Mouse (Mus musculus): ENCODE measurements at regions not wholly inside any gene's neighbourhood (a gene's known extent, or its start where the extent isn't known, plus 50 kb on each side); places are given as distances from the start of the nearest gene placed in this dataset.

- H3K4me2 ChIP-seq (replicated peaks; ENCODE audit: low read depth, low read length): no peak overlapping the region
- no peak overlapping the region for H3K27ac ChIP-seq (ENCODE audit: low read length)
- H3K36me3 ChIP-seq (ENCODE audit: control insufficient read depth, insufficient read depth, low read length): no peaks in the 10 kb centered on the region
- H3K9me3 ChIP-seq (ENCODE audit: control insufficient read depth, low read depth, low read length): no peaks in the 10 kb centered on the region
- H3K9ac ChIP-seq (replicated peaks; ENCODE audit: low read depth, low read length): no peak overlapping the region
- H3K4me1 ChIP-seq (ENCODE audit: control insufficient read depth, insufficient read depth, low read length): no peaks in the 10 kb centered on the region
- WGBS: 92% methylated on average over 3 of the region's 3 CpGs
- no peak overlapping the region for H3K4me3 ChIP-seq (ENCODE audit: low read depth, low read length)
- no peak for ATAC-seq (ENCODE audit: insufficient number of reproducible peaks, insufficient read depth, low FRiP score, low read depth)
- no peaks in the 10 kb centered on the region for H3K27me3 ChIP-seq (ENCODE audit: control insufficient read depth, insufficient read depth, low read length)
Observed at GRCm38 (mm10) chr2:48315306-48315705, 498.6 kb upstream of the Acvr2a start.

GRCm38 (mm10) chr2:48316180-48316889 is 497.6 kb upstream of the Acvr2a start:
- H3K4me3 ChIP-seq (ENCODE audit: low read depth, low read length): no peak overlapping the region
- 82% methylated on average over 8 of the region's 8 CpGs for WGBS
- H3K4me2 ChIP-seq (replicated peaks; ENCODE audit: low read depth, low read length): no peak overlapping the region
- H3K27ac ChIP-seq (ENCODE audit: low read length): no peak overlapping the region
- H3K27me3 ChIP-seq (ENCODE audit: control insufficient read depth, insufficient read depth, low read length): no peaks in the 10 kb centered on the region
- no peaks in the 10 kb centered on the region for H3K36me3 ChIP-seq (ENCODE audit: control insufficient read depth, insufficient read depth, low read length)
- H3K9me3 ChIP-seq (ENCODE audit: control insufficient read depth, low read depth, low read length): no peaks in the 10 kb centered on the region
- no peaks in the 10 kb centered on the region for H3K4me1 ChIP-seq (ENCODE audit: control insufficient read depth, insufficient read depth, low read length)
- no peak overlapping the region for H3K9ac ChIP-seq (replicated peaks; ENCODE audit: low read depth, low read length)
- 0 out of 2 replicates have a peak, but pooled peaks have one; percentile 23 for ATAC-seq (ENCODE audit: insufficient number of reproducible peaks, insufficient read depth, low FRiP score, low read depth)

- no peak overlapping the region for H3K9ac ChIP-seq (replicated peaks; ENCODE audit: low read depth, low read length)
- no peaks in the 10 kb centered on the region for H3K27me3 ChIP-seq (ENCODE audit: control insufficient read depth, insufficient read depth, low read length)
- no peaks in the 10 kb centered on the region for H3K36me3 ChIP-seq (ENCODE audit: control insufficient read depth, insufficient read depth, low read length)
- H3K27ac ChIP-seq (ENCODE audit: low read length): no peak overlapping the region
- no peak overlapping the region for H3K4me2 ChIP-seq (replicated peaks; ENCODE audit: low read depth, low read length)
- H3K9me3 ChIP-seq (ENCODE audit: control insufficient read depth, low read depth, low read length): no peaks in the 10 kb centered on the region
- 28% methylated on average over 7 of the region's 7 CpGs for WGBS
- H3K4me1 ChIP-seq (ENCODE audit: control insufficient read depth, insufficient read depth, low read length): no peaks in the 10 kb centered on the region
- no peak overlapping the region for H3K4me3 ChIP-seq (ENCODE audit: low read depth, low read length)
- ATAC-seq (ENCODE audit: insufficient number of reproducible peaks, insufficient read depth, low FRiP score, low read depth): no peak
Observed at GRCm38 (mm10) chr2:48317821-48318220, 496.1 kb upstream of the Acvr2a start.

GRCm38 (mm10) chr2:48318384-48319030 is 495.4 kb upstream of the Acvr2a start:
- no peak overlapping the region for H3K4me2 ChIP-seq (replicated peaks; ENCODE audit: low read depth, low read length)
- H3K9me3 ChIP-seq (ENCODE audit: control insufficient read depth, low read depth, low read length): no peaks in the 10 kb centered on the region
- peak; percentile 53; the same call in 1 of the 2 replicates for ATAC-seq (ENCODE audit: insufficient number of reproducible peaks, insufficient read depth, low FRiP score, low read depth)
- no peaks in the 10 kb centered on the region for H3K4me1 ChIP-seq (ENCODE audit: control insufficient read depth, insufficient read depth, low read length)
- no peaks in the 10 kb centered on the region for H3K36me3 ChIP-seq (ENCODE audit: control insufficient read depth, insufficient read depth, low read length)
- 15% methylated on average over 8 of the region's 8 CpGs for WGBS
- H3K27me3 ChIP-seq (ENCODE audit: control insufficient read depth, insufficient read depth, low read length): no peaks in the 10 kb centered on the region
- H3K27ac ChIP-seq (ENCODE audit: low read length): no peak overlapping the region
- no peak overlapping the region for H3K9ac ChIP-seq (replicated peaks; ENCODE audit: low read depth, low read length)
- H3K4me3 ChIP-seq (ENCODE audit: low read depth, low read length): no peak overlapping the region

- Histone ChIP-seq H3K9me3 (ENCODE audit: control insufficient read depth, low read depth, low read length) (no peaks in the 10 kb centered on the region), H3K4me1 (ENCODE audit: control insufficient read depth, insufficient read depth, low read length) (no peaks in the 10 kb centered on the region), H3K4me3 (ENCODE audit: low read depth, low read length) (no peak overlapping the region), H3K9ac (replicated peaks; ENCODE audit: low read depth, low read length) (no peak overlapping the region), H3K27me3 (ENCODE audit: control insufficient read depth, insufficient read depth, low read length) (no peaks in the 10 kb centered on the region), H3K4me2 (replicated peaks; ENCODE audit: low read depth, low read length) (no peak overlapping the region), H3K27ac (ENCODE audit: low read length) (no peak overlapping the region), H3K36me3 (ENCODE audit: control insufficient read depth, insufficient read depth, low read length) (no peaks in the 10 kb centered on the region)
- WGBS: 85% methylated on average over 4 of the region's 4 CpGs
- ATAC-seq (ENCODE audit: insufficient number of reproducible peaks, insufficient read depth, low FRiP score, low read depth): no peak
Observed at GRCm38 (mm10) chr2:48321471-48321870, 492.4 kb upstream of the Acvr2a start.

- Histone ChIP-seq H3K27me3 (ENCODE audit: control insufficient read depth, insufficient read depth, low read length) (no peaks in the 10 kb centered on the region), H3K4me3 (ENCODE audit: low read depth, low read length) (no peak overlapping the region), H3K4me1 (ENCODE audit: control insufficient read depth, insufficient read depth, low read length) (no peaks in the 10 kb centered on the region), H3K36me3 (ENCODE audit: control insufficient read depth, insufficient read depth, low read length) (no peaks in the 10 kb centered on the region), H3K4me2 (replicated peaks; ENCODE audit: low read depth, low read length) (no peak overlapping the region), H3K9ac (replicated peaks; ENCODE audit: low read depth, low read length) (no peak overlapping the region), H3K9me3 (ENCODE audit: control insufficient read depth, low read depth, low read length) (no peaks in the 10 kb centered on the region), H3K27ac (ENCODE audit: low read length) (no peak overlapping the region)
- no peak for ATAC-seq (ENCODE audit: insufficient number of reproducible peaks, insufficient read depth, low FRiP score, low read depth)
- 81% methylated on average over 5 of the region's 5 CpGs for WGBS
Observed at GRCm38 (mm10) chr2:48322278-48322677, 491.6 kb upstream of the Acvr2a start.

- no peaks in the 10 kb centered on the region for H3K4me1 ChIP-seq (ENCODE audit: control insufficient read depth, insufficient read depth, low read length)
Observed at GRCm38 (mm10) chr2:48328204-48328603, 485.7 kb upstream of the Acvr2a start.

GRCm38 (mm10) chr2:48332783-48333182 is 481.1 kb upstream of the Acvr2a start:
- Histone ChIP-seq H3K27ac (ENCODE audit: low read length) (no peak overlapping the region), H3K4me1 (ENCODE audit: control insufficient read depth, insufficient read depth, low read length) (peaks cover 7% of the 10 kb centered on the region; the same call in 1 of the 2 replicates), H3K4me3 (ENCODE audit: low read depth, low read length) (no peak overlapping the region), H3K27me3 (ENCODE audit: control insufficient read depth, insufficient read depth, low read length) (no peaks in the 10 kb centered on the region), H3K4me2 (replicated peaks; ENCODE audit: low read depth, low read length) (0 out of 2 replicates have a peak overlapping the region, but pooled peaks have one; percentile 11), H3K9ac (replicated peaks; ENCODE audit: low read depth, low read length) (no peak overlapping the region), H3K9me3 (ENCODE audit: control insufficient read depth, low read depth, low read length) (no peaks in the 10 kb centered on the region), H3K36me3 (ENCODE audit: control insufficient read depth, insufficient read depth, low read length) (no peaks in the 10 kb centered on the region)
- no peak for ATAC-seq (ENCODE audit: insufficient number of reproducible peaks, insufficient read depth, low FRiP score, low read depth)
- whole genome bisulfite sequencing: 51% methylated on average over 10 of the region's 10 CpGs

More at GRCm38 (mm10) chr2:48328204-48328603, 485.7 kb upstream of the Acvr2a start:
- Histone ChIP-seq H3K4me3 (ENCODE audit: low read depth, low read length) (no peak overlapping the region), H3K4me2 (replicated peaks; ENCODE audit: low read depth, low read length) (no peak overlapping the region), H3K9ac (replicated peaks; ENCODE audit: low read depth, low read length) (no peak overlapping the region), H3K36me3 (ENCODE audit: control insufficient read depth, insufficient read depth, low read length) (no peaks in the 10 kb centered on the region), H3K9me3 (ENCODE audit: control insufficient read depth, low read depth, low read length) (no peaks in the 10 kb centered on the region), H3K27ac (ENCODE audit: low read length) (no peak overlapping the region), H3K27me3 (ENCODE audit: control insufficient read depth, insufficient read depth, low read length) (no peaks in the 10 kb centered on the region)
- no peak for ATAC-seq (ENCODE audit: insufficient number of reproducible peaks, insufficient read depth, low FRiP score, low read depth)

Measured in stomach, embryonic 14.5 days (tissue).